ENCODE assay signal across 14 mouse cellular contexts in the genomic region with DNA sequence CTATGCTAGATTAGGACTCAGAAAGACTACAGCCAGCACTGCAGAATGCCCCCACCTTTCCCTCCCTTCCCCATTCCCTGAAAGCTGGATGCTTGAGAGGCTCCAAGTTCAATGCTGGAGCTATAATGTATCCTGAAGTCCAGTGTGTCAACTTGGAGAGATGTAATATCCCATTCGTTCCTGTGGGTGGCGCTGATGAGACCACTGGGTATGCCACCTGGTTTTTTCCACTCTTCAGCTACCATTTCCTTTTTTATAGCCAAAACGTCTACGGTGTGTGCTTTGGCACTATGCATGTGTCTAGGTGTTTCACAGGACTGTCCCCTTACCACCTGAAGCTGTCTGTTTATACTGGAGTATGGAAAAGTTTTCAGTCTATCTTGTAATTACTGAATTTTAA. TPM values are rescaled to one million over a fixed set of nuclear protein-coding genes. Genes with fewer than 3 reads are reported as not detected.
A peak's percentile ranks its signal among the peaks of the same experiment; 100 is the strongest.
DNase-seq lines count a peak whose midpoint lies in the region; TF ChIP-seq lines count a peak whose summit lies in the region.
"Had no signal": no experiment of that assay in that cellular context is flagged by ENCODE, and none has a peak within 500 bp of the region (broad histone marks: within the 10 kb centered on the region; RNA-seq: fewer than 3 reads in every experiment).

No protein-coding gene starts in this region.

- no peak overlapping the region for H3K4me2 ChIP-seq in CH12.LX (ENCODE audit: insufficient read depth, low read depth, poor library complexity, severe bottlenecking)
- H3K4me2 ChIP-seq: forebrain, embryonic 13.5 days; heart, embryonic 13.5 days; limb, embryonic 12.5 days had no signal

- in situ Hi-C loops in CH12.LX (cut with MboI; ENCODE audit: low pct_ligation_motif_present, low pct_unique_long_range_greater_than_20kb, low sequenced_read_pairs): no loop called here

- no peaks in the 10 kb centered on the region for H3K79me2 ChIP-seq in CH12.LX (replicated peaks; ENCODE audit: control insufficient read depth, extremely low read depth, insufficient read depth, poor library complexity, severe bottlenecking)

- no peak for TF ChIP-seq POLR2A in cerebellum, adult 2 months (IDR thresholded peaks at IDR 0.05; ENCODE audit: borderline replicate concordance, insufficient read depth, low read length)
- no peak for TF ChIP-seq POLR2A in CH12.LX (IDR thresholded peaks at IDR 0.05; ENCODE audit: low read depth, low read length)

- no peak for DNase-seq in cerebellum, adult 2 months
- DNase-seq in cerebellum, postnatal 4 days (ENCODE audit: low spot score in 2 of 2): no peak
- peak; percentile 32 to 75 for DNase-seq in left cerebral cortex, postnatal 14 days (ENCODE audit: low spot score in 2 of 2)
- no peak for DNase-seq in left cerebral cortex, adult 18-20 months (ENCODE audit: low spot score in 2 of 2)
- DNase-seq in CH12.LX (ENCODE audit: extremely low read depth): peak; percentile 55
- DNase-seq in c-Kit-positive CD71-positive TER-119-positive erythroid progenitor cells, embryonic 14.5 days (ENCODE audit: low spot score): peak; percentile 15
- no peak for DNase-seq in adrenal gland, adult 2 months
- DNase-seq in adrenal gland, postnatal 10 days: no peak
- DNase-seq: kidney, adult 8-10 months had no signal

- H3K9ac ChIP-seq in CH12.LX (ENCODE audit: insufficient read depth, low read depth): no peak overlapping the region
- H3K9ac ChIP-seq: forebrain, embryonic 13.5 days; heart, embryonic 13.5 days; limb, embryonic 12.5 days had no signal

- no peaks in the 10 kb centered on the region for H3K9me3 ChIP-seq in CH12.LX (replicated peaks; ENCODE audit: low read length)
- H3K9me3 ChIP-seq: forebrain, embryonic 13.5 days; heart, embryonic 13.5 days; limb, embryonic 12.5 days had no signal

- no peak overlapping the region for H3K27ac ChIP-seq in cerebellum, adult 2 months (ENCODE audit: insufficient read depth, low read length)
- no peak overlapping the region for H3K27ac ChIP-seq in CH12.LX (ENCODE audit: insufficient read depth, low read depth)
- H3K27ac ChIP-seq: forebrain, embryonic 13.5 days; heart, embryonic 13.5 days; limb, embryonic 12.5 days had no signal

- TF ChIP-seq EP300 in CH12.LX (IDR thresholded peaks at IDR 0.05; ENCODE audit: low read length): peak; percentile 51; the same call in 1 of the 2 replicates

- H3K36me3 ChIP-seq in CH12.LX (replicated peaks in 1 of 2; ENCODE audit: control insufficient read depth in 1 of 2, insufficient read depth in 1 of 2, low read length in 1 of 2): no peaks in the 10 kb centered on the region
- H3K36me3 ChIP-seq: heart, embryonic 13.5 days; limb, embryonic 12.5 days had no signal

- no peak overlapping the region for H3K4me3 ChIP-seq in cerebellum, adult 2 months (replicated peaks; ENCODE audit: insufficient read depth, low read depth, low read length)
- no peak overlapping the region for H3K4me3 ChIP-seq in CH12.LX (replicated peaks in 1 of 3; ENCODE audit: low read depth in 2 of 3, low read length in 2 of 3, poor library complexity in 1 of 3)
- H3K4me3 ChIP-seq: forebrain, embryonic 13.5 days; heart, embryonic 13.5 days; limb, embryonic 12.5 days had no signal

- peak; percentile 57; the same call in 1 of the 2 replicates for TF ChIP-seq CTCF in cerebellum, adult 2 months (IDR thresholded peaks at IDR 0.05; ENCODE audit: borderline replicate concordance, insufficient read depth, low read depth, low read length)
- peak; percentile 70 to 84 for TF ChIP-seq CTCF in CH12.LX (conservative IDR thresholded peaks at IDR 0.05 in 1 of 2, IDR thresholded peaks at IDR 0.05 in 1 of 2; ENCODE audit: low read depth in 2 of 2, low read length in 2 of 2)

- H3K4me1 ChIP-seq in cerebellum, adult 2 months (ENCODE audit: control insufficient read depth, insufficient read depth, low read length): peaks cover 10% of the 10 kb centered on the region
- H3K4me1 ChIP-seq in CH12.LX (ENCODE audit: control insufficient read depth in 1 of 2, insufficient read depth in 2 of 2): peaks cover 3 to 30% of the 10 kb centered on the region in 2 experiments
- H3K4me1 ChIP-seq: forebrain, embryonic 13.5 days; limb, embryonic 12.5 days had no signal

- TF ChIP-seq RAD21 in CH12.LX (IDR thresholded peaks at IDR 0.05; ENCODE audit: low read depth, low read length): peak; percentile 35

- WGBS in cerebellum, adult 2 months: 23% methylated on average over 4 of the region's 4 CpGs

- no peaks in the 10 kb centered on the region for H3K27me3 ChIP-seq in cerebellum, adult 2 months (ENCODE audit: control insufficient read depth, insufficient read depth, low read length)
- peaks cover 13% of the 10 kb centered on the region for H3K27me3 ChIP-seq in CH12.LX (replicated peaks)
- H3K27me3 ChIP-seq: forebrain, embryonic 13.5 days; limb, embryonic 12.5 days had no signal

- intact Hi-C loops in left cerebral cortex, postnatal 14 days (cut with DNase I): no loop called here

- dilution Hi-C loops in CH12.LX (cut with MboI; ENCODE audit: extremely low pct_ligation_motif_present, extremely low pct_unique_long_range_greater_than_20kb, low sequenced_read_pairs): no loop called here

TF ChIP-seq in CH12.LX, 34 proteins besides CTCF, POLR2A, EP300 and RAD21:
- TF ChIP-seq SMC3 (IDR thresholded peaks at IDR 0.05; ENCODE audit: low read depth, low read length) (peak; percentile 37), IRF4 (IDR thresholded peaks at IDR 0.05; ENCODE audit: low read depth, low read length) (peak; percentile 51), ETS1 (conservative IDR thresholded peaks at IDR 0.05; ENCODE audit: low read depth, low read length) (no peak), CHD2 (IDR thresholded peaks at IDR 0.05; ENCODE audit: low read length) (no peak), ZNF384 (IDR thresholded peaks at IDR 0.05; ENCODE audit: low read depth, low read length) (no peak), TCF12 (IDR thresholded peaks at IDR 0.05; ENCODE audit: low read depth, low read length) (0 out of 2 replicates have a peak, but pooled peaks have one; percentile 20)
TF ChIP-seq in CH12.LX: peak in this region for 3.

RNA-seq across cellular contexts. Expression of a gene that starts 14.0 kb away (rescaled TPM):
- 3.8 and 5.0 TPM in 2 replicates for polyA plus RNA-seq in cerebellum, adult 2 months (2012; rRNA removed)
- total RNA-seq in left cerebral cortex, postnatal 14 days (2021): 10 to 100 TPM in 1 of 2 experiments, 1 to 10 TPM in 1; 9.9 to 11.4 TPM
- total RNA-seq in left cerebral cortex, adult 18-20 months (2021): 10 to 100 TPM in 1 of 2 experiments, 1 to 10 TPM in 1; 6.2 to 11.6 TPM
- total RNA-seq in CH12.LX (2012; rRNA removed) (0.08 TPM in 1 of 2 replicates, not detected in the other), CH12.LX (2014; rRNA removed) (0.23 TPM in 1 of 2 replicates, not detected in the other)
- 0.15 TPM in 1 of 2 replicates, not detected in the other for polyA plus RNA-seq in CH12.LX (2012; ENCODE audit: insufficient read length, low read depth)
- 1 to 10 TPM; 1.9 to 2.3 TPM for total RNA-seq in adrenal gland, adult 2 months (2021)
- 4.0 and 7.9 TPM in 2 replicates for polyA plus RNA-seq in adrenal gland, adult 2 months (2012; rRNA removed)
- 1 to 10 TPM in 1 of 2 experiments, under 1 TPM in 1; 0.87 to 2.0 TPM for total RNA-seq in adrenal gland, postnatal 10 days (2021)
- total RNA-seq: megakaryocyte-erythroid progenitor cell, adult 5-6 weeks; neutrophil, adult 5-6 weeks had no signal

RNA-seq across cellular contexts. Expression of a gene that starts 58.6 kb away (rescaled TPM):
- 64.1 and 69.4 TPM in 2 replicates for polyA plus RNA-seq in cerebellum, adult 2 months (2012; rRNA removed)
- total RNA-seq in left cerebral cortex, postnatal 14 days (2021): 10 to 100 TPM; 48.1 to 51.7 TPM
- total RNA-seq in left cerebral cortex, adult 18-20 months (2021): 10 to 100 TPM; 48.2 to 51.6 TPM
- total RNA-seq in CH12.LX (2012; rRNA removed) (16.7 and 22.3 TPM in 2 replicates), CH12.LX (2014; rRNA removed) (26.8 and 27.5 TPM in 2 replicates)
- polyA plus RNA-seq in CH12.LX (2012; ENCODE audit: insufficient read length, low read depth): 19.7 and 20.5 TPM in 2 replicates
- 100 to 1,000 TPM; 133 to 179 TPM for total RNA-seq in adrenal gland, adult 2 months (2021)
- polyA plus RNA-seq in adrenal gland, adult 2 months (2012; rRNA removed): 93.7 and 100 TPM in 2 replicates
- 100 to 1,000 TPM; 104 to 140 TPM for total RNA-seq in adrenal gland, postnatal 10 days (2021)

RNA-seq across cellular contexts. Expression of a gene that starts 59.4 kb away (rescaled TPM):
- 21.9 and 22.4 TPM in 2 replicates for polyA plus RNA-seq in cerebellum, adult 2 months (2012; rRNA removed)
- total RNA-seq in left cerebral cortex, postnatal 14 days (2021): 10 to 100 TPM; 20.0 to 21.6 TPM
- 10 to 100 TPM; 16.0 to 18.7 TPM for total RNA-seq in left cerebral cortex, adult 18-20 months (2021)
- total RNA-seq in CH12.LX (2012; rRNA removed): 12.4 and 12.8 TPM in 2 replicates
- 11.7 and 12.0 TPM in 2 replicates for total RNA-seq in CH12.LX (2014; rRNA removed)
- polyA plus RNA-seq in CH12.LX (2012; ENCODE audit: insufficient read length, low read depth): 10.5 and 11.6 TPM in 2 replicates
- total RNA-seq in adrenal gland, adult 2 months (2021): 10 to 100 TPM; 13.0 to 13.5 TPM
- polyA plus RNA-seq in adrenal gland, adult 2 months (2012; rRNA removed): 12.7 and 13.6 TPM in 2 replicates
- total RNA-seq in adrenal gland, postnatal 10 days (2021): 10 to 100 TPM; 11.5 to 14.1 TPM

Comparison
In these comparisons a context has a peak if more than half of its experiments do, and no peak if none do; other contexts are left out.
1. DNase-seq: peak in left cerebral cortex, postnatal 14 days (2 of 2), CH12.LX (single experiment) and c-Kit-positive CD71-positive TER-119-positive erythroid progenitor cells, embryonic 14.5 days (single experiment); none in cerebellum, adult 2 months (0 of 2), cerebellum, postnatal 4 days (0 of 2), left cerebral cortex, adult 18-20 months (0 of 2), adrenal gland, adult 2 months (single experiment) and adrenal gland, postnatal 10 days (single experiment).